Mouse (Mus musculus) G1E-ER4 (cell line): ENCODE data around the gene Ccnl1. TPM values are rescaled to one million over a fixed set of nuclear protein-coding genes. Genes with fewer than 3 reads are reported as not detected.

ENCODE experiments used
- GATA1 ChIP-seq: IDR thresholded peaks from one replicate; pipeline ENCODE4 v1.8.0; 2012; ENCODE audit warnings: low read length, inconsistent platforms
- polyA plus RNA-seq: library from polyadenylated mRNA; stranded (reverse); fragments of >175 nt; gene quantifications from 2 replicates; pipeline ENCODE4 v1.2.3, GENCODE M21; 2012

The Ccnl1 gene
- polyA plus RNA-seq: 28.6 and 38.1 TPM in 2 replicates

DNA sequence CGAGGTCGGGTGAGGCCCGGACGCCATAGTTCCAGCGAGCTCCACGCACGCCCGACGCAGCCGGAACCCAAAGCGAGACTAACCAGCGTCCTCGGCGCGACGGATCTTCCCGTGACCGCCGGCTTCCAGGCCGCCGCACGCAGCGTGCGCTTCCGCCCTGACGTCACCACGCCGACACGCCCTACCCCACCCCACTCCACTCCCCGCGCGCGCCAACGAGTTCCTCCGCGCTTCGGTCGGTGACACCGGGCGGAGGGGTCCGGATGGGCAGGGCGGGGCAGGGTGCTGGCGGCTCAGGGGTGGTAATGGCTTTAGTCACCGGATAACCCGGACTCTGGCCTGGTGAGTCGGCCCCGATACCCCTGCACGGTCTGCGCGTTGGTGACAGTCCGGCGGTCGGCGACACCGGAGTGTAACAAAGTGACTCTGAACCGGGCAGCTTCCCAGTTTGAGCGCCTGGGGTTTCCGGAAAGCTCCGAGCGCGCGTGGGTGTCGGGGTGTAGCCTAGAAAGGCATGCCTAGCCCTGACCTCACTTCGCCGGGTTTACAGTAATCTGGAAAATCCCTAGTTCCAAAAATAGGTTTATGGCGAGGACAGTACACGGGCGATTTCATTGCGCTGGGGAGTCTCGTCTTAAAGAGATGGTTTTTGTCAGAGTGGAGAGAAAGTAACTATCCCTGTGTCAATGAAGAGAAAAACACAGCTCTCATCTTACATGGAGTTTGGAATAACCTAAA is at the start of gene Ccnl1:
Gene Ccnl1 (minus strand): TSS at position 148 of the 738 bp plus-strand sequence.
- TF ChIP-seq GATA1: no peak

DNA sequence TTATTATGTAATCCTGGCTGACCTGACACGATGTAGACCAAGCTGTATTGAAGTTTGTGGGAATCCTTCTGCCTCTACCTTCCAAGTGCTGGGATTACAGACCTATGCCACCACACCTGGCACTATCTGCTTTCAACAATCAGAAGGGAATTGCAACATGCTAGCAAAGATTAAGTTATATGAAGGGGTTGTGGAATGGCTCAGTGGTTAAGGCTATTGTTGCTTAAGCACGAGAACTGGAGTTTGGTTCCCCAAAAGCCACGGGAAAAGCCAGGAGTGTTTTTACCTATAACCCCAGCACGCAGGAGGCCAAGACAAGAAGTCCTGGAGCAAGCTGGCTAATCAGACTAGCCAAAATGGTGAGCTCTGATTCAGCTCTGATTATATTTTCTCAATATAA is 46.9 kb upstream of the Ccnl1 start:
- TF ChIP-seq GATA1: no peak

DNA sequence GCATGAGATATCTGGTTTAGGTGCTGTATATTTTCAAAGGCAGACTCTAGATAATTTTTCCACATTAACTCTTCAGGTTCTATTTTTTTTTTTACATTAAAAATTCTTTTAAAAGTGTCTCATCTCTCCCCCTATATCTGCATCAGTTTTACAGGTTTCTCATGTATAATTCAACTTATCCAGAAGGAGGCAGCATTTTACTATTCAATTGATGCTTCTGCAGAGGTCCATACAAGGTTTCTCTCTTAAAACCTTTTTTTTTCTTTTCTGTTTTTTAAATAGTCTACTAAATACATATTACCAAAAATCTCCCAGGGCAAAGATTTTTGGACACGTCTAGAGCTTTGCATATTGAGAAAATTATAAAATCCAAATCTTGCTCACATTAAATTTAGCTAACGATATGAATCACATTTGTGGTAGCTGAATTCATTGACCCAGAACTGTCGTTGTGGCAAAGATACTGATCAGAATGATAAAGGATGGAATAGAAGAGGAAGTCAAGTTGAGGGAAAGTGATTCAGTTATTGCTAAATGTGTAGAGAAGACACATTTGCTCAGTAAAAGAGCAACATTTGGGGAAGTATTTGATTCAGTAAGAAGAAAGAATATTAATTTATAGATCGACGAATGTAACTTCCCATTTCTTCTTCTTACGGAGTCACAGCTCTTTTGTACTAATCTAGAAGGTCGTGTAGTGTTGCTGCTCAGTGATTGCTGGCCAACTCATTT is 46.3 kb upstream of the Ccnl1 start:
- TF ChIP-seq GATA1: no peak

DNA sequence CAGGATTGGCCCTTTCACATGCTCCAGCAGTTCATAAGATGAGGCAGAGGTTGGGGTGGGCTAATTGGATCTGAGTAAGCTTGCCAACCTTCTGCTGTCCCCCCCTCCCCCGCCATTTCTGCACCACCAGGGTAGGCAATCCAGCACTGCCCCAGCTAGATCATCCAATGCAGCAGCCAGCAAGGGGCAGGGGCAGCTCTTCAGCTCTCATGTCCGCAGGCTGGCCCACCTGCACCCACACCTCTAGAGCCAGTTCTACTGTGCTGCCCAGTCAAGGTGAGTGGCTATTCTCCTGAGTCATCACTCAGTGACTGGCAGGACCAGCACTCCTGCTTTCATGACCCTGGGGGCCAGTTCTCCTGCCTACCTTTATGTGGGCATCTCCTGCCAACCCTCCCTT is 42.4 kb upstream of the Ccnl1 start:
- no peak for TF ChIP-seq GATA1

DNA sequence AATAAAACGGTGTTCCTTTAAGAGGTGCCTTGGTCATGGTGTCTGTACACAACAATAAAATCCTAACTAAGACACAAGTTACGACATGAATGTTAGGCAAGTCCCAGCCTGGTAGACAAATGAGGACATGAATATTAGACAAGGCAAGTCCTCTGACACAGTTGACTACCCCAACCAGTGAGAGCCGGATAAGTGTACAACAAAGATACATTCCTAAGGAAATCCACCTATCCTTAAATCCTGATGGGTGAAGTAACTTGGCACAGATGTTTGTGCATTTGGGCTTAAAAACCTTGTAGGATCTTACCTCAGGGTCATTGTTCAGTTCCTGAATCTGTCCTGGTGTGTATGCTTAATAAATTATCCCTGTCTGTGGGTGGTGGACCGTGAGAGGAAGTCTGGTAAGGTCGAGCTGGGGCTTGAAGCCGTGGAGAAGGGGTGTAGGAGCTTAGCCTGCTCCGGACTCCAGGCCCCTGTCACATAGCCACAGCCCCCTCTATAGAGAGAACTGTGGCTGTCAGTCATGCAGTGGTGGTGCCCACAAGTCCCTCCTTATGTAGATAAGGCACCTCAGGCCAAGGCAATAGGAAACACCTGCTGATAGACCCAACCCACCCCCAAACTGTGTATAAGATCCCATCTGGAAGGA is 39.4 kb upstream of the Ccnl1 start:
- no peak for TF ChIP-seq GATA1

DNA sequence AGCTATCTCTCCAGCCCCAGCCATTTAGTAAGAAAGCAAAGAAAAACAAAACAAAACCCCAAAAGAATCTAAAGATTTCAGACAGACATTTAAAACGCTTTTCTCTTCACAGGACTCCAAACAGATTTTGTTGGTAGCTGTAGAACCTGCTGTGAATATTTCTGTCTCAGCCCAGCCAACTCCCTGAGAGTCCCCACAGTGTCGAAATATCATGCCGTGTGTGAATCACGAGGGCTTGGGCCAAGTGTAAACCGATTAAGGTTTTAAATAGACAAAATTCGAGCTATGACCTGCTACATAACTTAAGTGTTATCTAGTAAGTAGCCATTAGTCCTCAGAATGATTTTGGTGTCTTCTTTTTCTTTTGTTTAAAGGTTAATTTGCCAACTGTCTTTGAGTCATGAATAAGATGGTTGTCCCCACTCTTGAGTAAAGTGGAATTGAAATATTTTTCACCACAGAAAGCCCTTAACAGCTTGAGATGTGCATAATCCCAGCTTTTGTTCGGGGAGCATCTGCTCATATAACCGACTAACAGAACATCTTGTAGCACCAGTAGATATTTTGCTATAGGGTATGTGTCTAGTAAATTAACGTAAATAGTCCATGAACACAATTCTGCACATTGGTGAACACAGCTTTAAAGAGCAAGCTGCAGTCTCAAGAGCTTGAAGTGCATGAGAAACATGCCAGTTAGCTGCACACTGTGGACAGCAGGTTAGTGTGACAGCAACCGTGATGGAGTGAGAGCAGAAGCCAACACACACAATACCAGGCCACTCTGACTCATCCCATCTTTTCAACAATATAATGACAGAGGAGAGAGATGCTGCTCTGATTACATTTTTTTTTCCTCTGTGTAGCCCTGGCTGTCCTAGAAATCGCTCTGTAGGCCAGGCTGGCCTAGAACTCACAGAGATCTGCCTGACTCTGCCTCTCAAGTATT is 34.6 kb upstream of the Ccnl1 start:
- no peak for TF ChIP-seq GATA1

DNA sequence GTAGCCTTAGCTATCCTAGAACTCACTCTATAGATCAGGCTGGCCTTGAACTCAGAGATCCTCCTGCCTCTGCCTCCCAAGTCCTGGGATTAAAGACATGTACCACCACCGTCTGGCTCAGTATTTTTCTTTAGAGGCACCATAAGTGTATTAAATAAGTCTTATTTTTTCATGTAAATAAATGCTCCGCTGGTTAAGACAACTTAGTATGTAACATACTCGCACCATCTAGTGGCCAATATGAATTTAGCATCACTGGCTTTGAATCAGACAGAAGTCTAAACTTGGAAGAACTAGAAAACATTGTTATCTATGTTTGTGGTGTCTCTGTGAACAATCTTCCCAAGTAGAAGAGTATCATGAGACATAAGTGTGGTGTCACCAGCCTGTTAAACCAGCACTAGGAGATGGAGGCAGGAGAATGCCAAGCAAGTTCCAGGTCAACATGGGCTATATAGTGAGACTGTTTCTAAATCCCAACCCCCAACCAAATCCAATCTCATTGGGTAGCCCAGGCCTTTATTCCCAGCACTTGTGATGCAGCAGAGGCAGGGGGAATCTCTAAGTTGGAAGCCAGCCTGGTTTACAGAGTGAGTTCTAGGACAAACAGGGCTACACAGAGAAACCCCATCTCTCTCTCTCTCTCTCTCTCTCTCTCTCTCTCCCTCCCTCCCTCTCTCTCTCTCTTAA is 33.1 kb upstream of the Ccnl1 start:
- no peak for TF ChIP-seq GATA1

DNA sequence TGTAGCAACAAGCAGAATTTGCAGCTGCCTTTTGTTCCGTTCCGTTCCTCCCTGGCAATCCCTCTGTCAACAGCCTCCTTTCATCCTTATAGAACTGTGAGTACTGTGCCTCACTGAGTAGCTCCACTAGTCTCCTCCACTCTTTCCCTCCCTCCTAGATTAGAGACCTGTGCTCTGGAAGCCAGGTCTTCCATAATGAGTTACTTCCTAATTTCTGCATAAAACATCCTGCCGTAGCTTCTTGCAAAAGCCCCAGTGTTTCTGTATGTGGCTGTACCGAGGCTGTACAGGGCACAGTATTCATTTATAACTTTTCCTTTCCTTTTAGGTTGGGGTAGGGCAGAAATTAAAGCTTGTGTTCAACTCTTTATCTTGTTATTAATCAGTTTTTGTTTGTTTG is 32.5 kb upstream of the Ccnl1 start:
- TF ChIP-seq GATA1: no peak

DNA sequence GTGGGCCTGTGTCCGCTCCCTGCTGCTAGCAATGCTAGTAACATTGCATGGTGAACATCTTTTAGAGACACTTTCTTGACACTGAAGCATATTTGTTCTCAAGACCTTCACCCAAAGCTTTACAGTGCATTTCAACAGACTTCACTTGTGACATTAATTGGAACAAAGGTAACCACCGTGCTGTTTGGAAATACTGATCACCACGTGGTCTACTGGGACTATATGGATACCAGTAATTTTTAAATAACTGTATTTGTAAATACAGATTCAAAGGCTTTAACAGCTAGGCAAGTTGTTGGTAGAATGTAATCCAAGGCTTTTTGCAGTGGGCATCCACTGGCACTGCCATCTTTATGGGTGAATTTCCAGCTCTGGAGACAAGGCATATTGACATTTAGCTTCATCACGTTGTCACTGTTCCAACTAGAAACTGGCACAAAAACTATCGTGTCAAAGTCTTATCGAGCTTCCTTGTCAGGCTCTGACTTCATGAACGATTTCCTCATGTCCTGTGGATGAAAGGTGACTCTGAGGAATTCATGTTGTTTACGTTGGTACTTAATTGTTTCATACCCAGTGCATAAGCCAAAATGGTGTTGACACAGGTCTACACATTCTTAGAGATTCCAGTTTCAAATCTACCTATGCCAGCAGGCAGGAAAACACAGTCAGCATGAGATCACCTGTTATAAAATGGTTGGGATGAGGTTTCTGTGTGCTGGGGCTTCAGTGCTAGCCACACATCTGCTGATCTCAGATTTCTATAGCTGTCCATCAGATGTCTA is 30.9 kb upstream of the Ccnl1 start:
- TF ChIP-seq GATA1: no peak

DNA sequence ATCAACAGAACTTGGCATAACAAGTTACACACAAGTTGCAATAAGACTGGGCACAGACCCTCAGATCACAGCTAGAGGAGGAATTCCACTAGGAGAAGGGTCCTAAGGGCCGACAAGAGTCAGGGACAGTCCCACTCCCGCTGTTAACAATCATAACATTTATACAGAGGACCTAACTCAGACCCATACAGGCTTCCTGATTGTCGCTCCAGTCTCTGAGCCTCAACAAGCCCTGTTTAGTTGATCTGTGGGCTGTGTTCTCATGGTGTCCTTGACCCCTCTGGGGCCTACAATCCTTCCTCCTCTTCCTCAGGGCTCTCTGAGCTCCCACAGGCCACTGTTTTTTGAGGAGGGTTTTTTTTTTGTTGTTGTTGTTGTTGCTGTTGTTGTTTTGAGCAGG is 18.2 kb upstream of the Ccnl1 start:
- no peak for TF ChIP-seq GATA1

DNA sequence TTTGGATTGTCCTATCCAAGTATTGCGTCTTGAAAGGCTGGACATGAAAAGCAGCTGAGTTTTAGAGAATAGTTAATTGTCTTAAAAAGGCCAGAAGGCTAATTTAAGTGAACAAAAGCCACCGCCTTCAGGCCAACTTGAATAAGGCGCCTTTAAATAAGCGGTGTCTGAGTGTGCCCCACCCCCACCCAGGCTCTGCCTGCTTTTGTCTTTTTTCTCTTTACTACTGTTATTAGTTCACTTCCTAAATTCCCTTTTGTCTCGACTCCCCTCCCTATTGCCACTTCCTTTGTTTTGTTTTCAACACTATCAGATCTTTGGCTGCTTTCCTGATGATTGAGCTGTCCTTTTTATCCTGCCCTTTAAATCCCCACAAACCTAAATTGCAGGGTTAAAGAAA is 17.3 kb upstream of the Ccnl1 start:
- TF ChIP-seq GATA1: no peak

DNA sequence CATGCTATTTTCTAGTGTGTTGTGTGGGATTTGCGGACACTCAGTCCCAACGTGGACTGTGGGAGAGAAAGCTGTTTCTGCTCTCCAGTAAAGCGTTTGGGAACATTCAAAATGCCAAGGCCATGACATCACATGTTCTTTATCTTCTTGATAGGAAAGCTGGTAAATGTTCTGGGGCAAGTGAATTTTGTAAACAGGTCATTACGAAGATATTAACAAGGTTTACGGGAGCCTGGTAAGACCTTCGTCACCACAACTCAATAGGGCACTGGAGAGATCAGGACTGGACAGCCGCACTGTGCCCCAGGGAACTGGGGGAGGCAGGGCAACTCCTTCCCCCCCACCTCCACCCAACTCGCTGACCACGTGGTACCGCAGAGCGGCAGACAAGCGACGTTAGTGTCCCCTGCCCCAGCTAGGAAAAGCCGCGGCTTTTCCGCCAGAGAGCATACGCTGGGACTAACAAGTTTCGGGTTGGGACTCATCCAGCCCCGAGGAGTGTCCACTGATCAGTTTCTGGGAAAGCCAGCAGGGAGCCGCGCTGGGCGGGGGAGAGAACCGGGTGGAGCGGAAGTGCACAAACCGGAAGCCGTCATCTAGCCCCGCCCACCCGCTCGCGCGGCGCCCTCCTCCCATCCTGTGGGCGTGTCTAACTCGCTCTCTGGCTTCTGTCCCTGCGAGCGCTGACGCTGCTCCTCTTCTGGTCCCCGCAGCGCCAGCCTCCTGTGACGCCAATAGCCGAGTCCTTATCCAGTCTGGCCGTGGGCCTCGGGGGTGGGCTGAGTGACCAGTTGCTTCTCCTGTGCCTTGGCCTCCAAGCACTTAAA is 16.4 kb upstream of the Ccnl1 start:
- TF ChIP-seq GATA1: no peak

DNA sequence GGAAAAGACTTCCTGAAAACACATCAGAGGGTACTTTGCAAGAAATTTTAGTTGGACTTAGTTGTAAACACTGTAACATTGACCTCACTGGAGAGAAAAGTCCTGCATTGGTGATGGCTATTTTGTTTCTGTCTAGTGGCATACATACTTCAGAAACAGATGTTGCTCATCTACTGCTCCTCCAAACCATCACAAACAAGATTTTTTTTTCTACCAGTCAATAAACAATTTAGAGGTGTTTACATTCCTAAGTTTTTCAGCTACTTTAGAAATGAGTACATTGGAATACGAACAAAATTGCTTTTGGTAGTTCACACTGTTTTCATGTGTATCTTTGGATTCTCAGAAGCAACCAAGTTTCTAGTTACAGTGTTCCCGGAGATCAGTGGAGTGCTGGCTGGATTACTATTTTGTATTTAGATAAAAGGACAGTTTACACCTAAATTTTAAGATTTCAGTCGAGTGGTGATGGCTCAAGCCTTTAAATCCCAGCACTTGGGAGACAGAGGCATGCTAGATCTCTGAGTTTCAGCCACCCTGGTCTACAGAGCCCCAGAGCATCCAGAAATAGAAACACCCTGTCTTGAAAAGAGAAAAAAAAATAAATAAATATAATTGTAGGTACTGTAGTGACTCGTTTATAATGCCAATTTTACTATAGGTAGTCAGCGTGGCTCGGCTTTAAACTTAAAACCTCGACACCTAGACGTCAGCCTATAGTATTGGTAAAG is 15.6 kb upstream of the Ccnl1 start:
- no peak for TF ChIP-seq GATA1
